Mouse (Mus musculus) liver, embryonic 11.5 days (tissue): ENCODE measurements at regions not wholly inside any gene's neighbourhood (a gene's known extent, or its start where the extent isn't known, plus 50 kb on each side); places are given as distances from the start of the nearest gene placed in this dataset.

Experiments
- ATAC-seq: fragments of 200-750 bp; cut with Nextera tagmentation; replicated peaks from 2 replicates; pipeline ENCODE4 v1.8.0; 2017; ENCODE audit warnings: moderate number of reproducible peaks, mild to moderate bottlenecking, moderate TSS enrichment, moderate library complexity; ENCODE audit not compliant: low FRiP score
- DNase-seq: peaks from one replicate; pipeline ENCODE4 v3.0.0-alpha.2; 2017; ENCODE audit warnings: low spot score
- H3K27ac ChIP-seq: fragments of 300-500 bp; sonication (generic); 2 replicates; pipeline ENCODE4 v1.5.1; 2014; ENCODE audit warnings: mild to moderate bottlenecking, low read depth, low read length, control low read depth
- H3K27me3 ChIP-seq: fragments of 300-500 bp; sonication (generic); replicated peaks from 2 replicates; pipeline ENCODE4 v1.6.1; 2014; ENCODE audit warnings: low read length, mixed read lengths; ENCODE audit not compliant: control insufficient read depth, insufficient read depth
- H3K36me3 ChIP-seq: fragments of 300-500 bp; sonication (generic); 2 replicates; pipeline ENCODE4 v1.6.1; 2014; ENCODE audit warnings: mild to moderate bottlenecking, low read length, moderate library complexity, mixed read lengths; ENCODE audit not compliant: control insufficient read depth, insufficient read depth
- H3K4me1 ChIP-seq: fragments of 300-500 bp; sonication (generic); replicated peaks from 2 replicates; pipeline ENCODE4 v1.6.1; 2014; ENCODE audit warnings: low read length, mixed read lengths; ENCODE audit not compliant: control insufficient read depth, insufficient read depth
- H3K4me2 ChIP-seq: fragments of 300-500 bp; sonication (generic); 2 replicates; pipeline ENCODE4 v1.6.1; 2014; ENCODE audit warnings: mild to moderate bottlenecking, control low read depth, moderate library complexity
- H3K4me3 ChIP-seq: fragments of 300-500 bp; sonication (generic); 2 replicates; pipeline ENCODE4 v1.5.1; 2014; ENCODE audit warnings: low read depth, low read length, control low read depth
- H3K9ac ChIP-seq: fragments of 300-500 bp; sonication (generic); 2 replicates; pipeline ENCODE4 v1.6.1; 2014; ENCODE audit warnings: low read depth, low read length, control low read depth
- H3K9me3 ChIP-seq: fragments of 300-500 bp; sonication (generic); 2 replicates; pipeline ENCODE4 v1.6.1; 2016; ENCODE audit warnings: low read length, inconsistent platforms, mixed read lengths; ENCODE audit not compliant: control insufficient read depth
- WGBS: fragments of 180-500 bp; shearing (Covaris S2); extraction: QIAGEN DNeasy Blood & Tissue Kit; methylation state at CpG from one replicate; pipeline ENCODE4 v1.1.7; 2014; 5-methylcytosine and 5-hydroxymethylcytosine counted together

GRCm38 (mm10) chr10:46045474-46046093 lies 468.0 kb downstream of the Hace1 start:
- Histone ChIP-seq H3K4me3 (no peak overlapping the region), H3K36me3 (no peaks in the 10 kb centered on the region), H3K4me1 (no peaks in the 10 kb centered on the region), H3K9ac (no peak overlapping the region), H3K9me3 (no peaks in the 10 kb centered on the region), H3K27ac (no peak overlapping the region), H3K27me3 (no peaks in the 10 kb centered on the region), H3K4me2 (no peak overlapping the region)
- DNase-seq (no peak), ATAC-seq (no peak)
- WGBS, result 69% methylated on average over 6 of the region's 6 CpGs

- Histone ChIP-seq H3K9me3 (no peaks in the 10 kb centered on the region), H3K9ac (no peak overlapping the region), H3K27ac (no peak overlapping the region), H3K4me2 (no peak overlapping the region), H3K4me1 (no peaks in the 10 kb centered on the region), H3K27me3 (no peaks in the 10 kb centered on the region), H3K4me3 (no peak overlapping the region), H3K36me3 (no peaks in the 10 kb centered on the region)
- ATAC-seq (no peak), DNase-seq (no peak)
Measured at GRCm38 (mm10) chr10:46046094-46046749, 468.6 kb downstream of the Hace1 start.

- Histone ChIP-seq H3K4me1 (no peaks in the 10 kb centered on the region), H3K4me3 (no peak overlapping the region), H3K36me3 (no peaks in the 10 kb centered on the region), H3K9me3 (no peaks in the 10 kb centered on the region), H3K9ac (no peak overlapping the region), H3K4me2 (no peak overlapping the region), H3K27me3 (no peaks in the 10 kb centered on the region), H3K27ac (no peak overlapping the region)
- no peak for DNase-seq
- WGBS, result 72% methylated on average over 8 of the region's 8 CpGs
- no peak for ATAC-seq
Measured at GRCm38 (mm10) chr10:46046890-46047414, 469.3 kb downstream of the Hace1 start.

- DNase-seq (no peak), ATAC-seq (no peak)
- Histone ChIP-seq H3K9me3 (no peaks in the 10 kb centered on the region), H3K27me3 (no peaks in the 10 kb centered on the region), H3K4me2 (no peak overlapping the region), H3K9ac (no peak overlapping the region), H3K27ac (no peak overlapping the region), H3K4me1 (no peaks in the 10 kb centered on the region), H3K4me3 (no peak overlapping the region), H3K36me3 (no peaks in the 10 kb centered on the region)
- 80% methylated on average over 4 of the region's 4 CpGs for WGBS
Measured at GRCm38 (mm10) chr10:46047591-46047990, 470.0 kb downstream of the Hace1 start.

- H3K9ac ChIP-seq, result no peak overlapping the region
- DNase-seq (no peak), ATAC-seq (no peak)
- H3K9me3 ChIP-seq, result no peaks in the 10 kb centered on the region
- H3K4me1 ChIP-seq, result no peaks in the 10 kb centered on the region
- H3K4me3 ChIP-seq, result no peak overlapping the region
- no peaks in the 10 kb centered on the region for H3K36me3 ChIP-seq
- no peak overlapping the region for H3K4me2 ChIP-seq
- WGBS, result 36% methylated on average over 14 of the region's 14 CpGs
- H3K27ac ChIP-seq, result no peak overlapping the region
- no peaks in the 10 kb centered on the region for H3K27me3 ChIP-seq
Measured at GRCm38 (mm10) chr10:46057362-46058198, 480.0 kb downstream of the Hace1 start.

GRCm38 (mm10) chr10:46058199-46058472 lies 480.5 kb downstream of the Hace1 start:
- 75% methylated on average over 5 of the region's 5 CpGs for WGBS
- Histone ChIP-seq H3K27me3 (no peaks in the 10 kb centered on the region), H3K4me3 (no peak overlapping the region), H3K4me2 (no peak overlapping the region), H3K9ac (no peak overlapping the region), H3K4me1 (no peaks in the 10 kb centered on the region), H3K27ac (no peak overlapping the region), H3K36me3 (no peaks in the 10 kb centered on the region), H3K9me3 (no peaks in the 10 kb centered on the region)
- no peak for ATAC-seq
- DNase-seq, result no peak

- Histone ChIP-seq H3K9me3 (no peaks in the 10 kb centered on the region), H3K9ac (no peak overlapping the region), H3K36me3 (no peaks in the 10 kb centered on the region), H3K4me1 (no peaks in the 10 kb centered on the region), H3K27ac (no peak overlapping the region), H3K27me3 (no peaks in the 10 kb centered on the region), H3K4me2 (no peak overlapping the region), H3K4me3 (no peak overlapping the region)
- ATAC-seq, result no peak
- DNase-seq, result no peak
- 69% methylated on average over 3 of the region's 3 CpGs for WGBS
Measured at GRCm38 (mm10) chr10:46059285-46059684, 481.7 kb downstream of the Hace1 start.

- ATAC-seq, result no peak
- WGBS, result 81% methylated on average over 4 of the region's 4 CpGs
- no peaks in the 10 kb centered on the region for H3K27me3 ChIP-seq
- no peak for DNase-seq
- no peaks in the 10 kb centered on the region for H3K4me1 ChIP-seq
- H3K27ac ChIP-seq, result no peak overlapping the region
- no peak overlapping the region for H3K4me2 ChIP-seq
- H3K4me3 ChIP-seq, result no peak overlapping the region
- no peak overlapping the region for H3K9ac ChIP-seq
- H3K36me3 ChIP-seq, result no peaks in the 10 kb centered on the region
- H3K9me3 ChIP-seq, result no peaks in the 10 kb centered on the region
Measured at GRCm38 (mm10) chr10:46063831-46064230, 486.2 kb downstream of the Hace1 start.
